Mouse (Mus musculus): ENCODE measurements around the gene Havcr1. TPM values are rescaled to one million over a fixed set of nuclear protein-coding genes. Genes with fewer than 3 reads are reported as not detected.

The Havcr1 gene
- polyA plus RNA-seq, 1 experiment, result not detected

DNA sequence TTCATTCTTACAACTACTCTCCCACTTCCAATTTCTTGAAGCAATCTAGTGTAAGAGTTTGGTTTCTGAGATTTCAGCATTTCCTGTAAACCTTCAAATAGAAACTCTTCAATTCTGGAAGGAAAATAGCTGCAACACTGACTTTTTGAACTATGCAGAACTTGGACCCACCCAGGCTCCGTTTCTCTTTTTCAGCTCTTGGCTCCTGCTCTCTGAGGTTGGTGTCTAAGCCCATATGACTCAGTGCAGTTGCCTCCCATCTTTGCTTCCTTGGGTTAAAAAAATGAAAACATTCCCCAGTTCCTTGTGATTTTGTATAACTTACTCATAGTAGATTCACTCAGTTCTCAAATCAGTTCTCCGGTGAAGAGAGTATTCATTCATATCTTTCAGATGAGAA lies 69.6 kb downstream of the Havcr1 start:
- Histone ChIP-seq H3K36me3 (ENCODE audit: control insufficient read depth) (no peaks in the 10 kb centered on the region), H3K4me1 (ENCODE audit: control insufficient read depth) (no peaks in the 10 kb centered on the region), H3K27me3 (ENCODE audit: control insufficient read depth) (no peaks in the 10 kb centered on the region), H3K4me3 (replicated peaks) (no peak overlapping the region), H3K9me3 (ENCODE audit: control insufficient read depth, low read length) (peaks cover 2% of the 10 kb centered on the region; the same call in 1 of the 2 replicates)
- TF ChIP-seq GATA1 (IDR thresholded peaks at IDR 0.05; ENCODE audit: low read length) (no peak), TAL1 (IDR thresholded peaks at IDR 0.05; ENCODE audit: low read length) (no peak)

- Histone ChIP-seq H3K4me1 (ENCODE audit: control insufficient read depth) (no peaks in the 10 kb centered on the region), H3K9me3 (ENCODE audit: control insufficient read depth, low read length) (peaks cover 2% of the 10 kb centered on the region; the same call in 1 of the 2 replicates), H3K4me3 (replicated peaks) (no peak within 1 kb of the TSS)
Measured at GRCm38 (mm10) chr11:46810511-46810910, 75.6 kb downstream of the Havcr1 start, which contains the start of gene Timd4. Gene Timd4 (plus strand): TSS chr11:46810800.

DNA sequence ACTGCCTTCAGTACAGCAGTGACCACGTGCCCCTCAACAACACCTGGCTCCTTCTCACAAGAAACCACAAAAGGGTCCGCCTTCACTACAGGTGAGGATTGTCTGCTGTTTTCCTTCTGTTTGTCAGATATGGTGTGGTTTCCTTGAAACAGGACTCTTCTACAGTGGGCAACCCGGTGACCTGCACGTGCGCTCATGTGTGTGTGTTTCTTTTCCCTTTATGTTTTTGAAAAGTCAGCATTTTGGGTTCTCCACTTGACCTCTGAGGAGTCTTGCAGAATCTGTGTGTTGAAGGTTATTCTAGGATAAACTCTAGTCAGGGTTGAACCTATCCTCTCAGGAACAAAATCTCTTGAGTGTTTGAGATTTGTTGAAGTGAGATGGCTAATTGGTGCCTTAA lies 82.8 kb downstream of the Havcr1 start:
- H3K4me3 ChIP-seq (replicated peaks), result no peak overlapping the region
- TF ChIP-seq GATA1 (IDR thresholded peaks at IDR 0.05; ENCODE audit: low read length), result no peak
- no peak for TF ChIP-seq TAL1 (IDR thresholded peaks at IDR 0.05; ENCODE audit: low read length)
- no peaks in the 10 kb centered on the region for H3K4me1 ChIP-seq (ENCODE audit: control insufficient read depth)
- no peaks in the 10 kb centered on the region for H3K27me3 ChIP-seq (ENCODE audit: control insufficient read depth)
- H3K9me3 ChIP-seq (ENCODE audit: control insufficient read depth, low read length), result no peaks in the 10 kb centered on the region
- no peaks in the 10 kb centered on the region for H3K36me3 ChIP-seq (ENCODE audit: control insufficient read depth)

More at GRCm38 (mm10) chr11:46810511-46810910, 75.6 kb downstream of the Havcr1 start, which contains the start of gene Timd4:
- H3K27me3 ChIP-seq (ENCODE audit: control insufficient read depth), result no peaks in the 10 kb centered on the region
- no peaks in the 10 kb centered on the region for H3K36me3 ChIP-seq (ENCODE audit: control insufficient read depth)
- TF ChIP-seq GATA1 (IDR thresholded peaks at IDR 0.05; ENCODE audit: low read length) (no peak), TAL1 (IDR thresholded peaks at IDR 0.05; ENCODE audit: low read length) (no peak)

GRCm38 (mm10) chr11:46819930-46820329 lies 85.0 kb downstream of the Havcr1 start:
- H3K36me3 ChIP-seq (ENCODE audit: control insufficient read depth), result no peaks in the 10 kb centered on the region
- TF ChIP-seq GATA1 (IDR thresholded peaks at IDR 0.05; ENCODE audit: low read length) (no peak), TAL1 (IDR thresholded peaks at IDR 0.05; ENCODE audit: low read length) (no peak)
- no peaks in the 10 kb centered on the region for H3K4me1 ChIP-seq (ENCODE audit: control insufficient read depth)
- H3K27me3 ChIP-seq (ENCODE audit: control insufficient read depth), result no peaks in the 10 kb centered on the region
- H3K9me3 ChIP-seq (ENCODE audit: control insufficient read depth, low read length), result no peaks in the 10 kb centered on the region
- no peak overlapping the region for H3K4me3 ChIP-seq (replicated peaks)

Other genes starting within 250 kb of the Havcr1 start
- gene Gm12169, start 210.9 kb upstream of the Havcr1 start, polyA plus RNA-seq (2012), result not detected in 2 replicates
- not detected in 2 replicates for gene BC053393, start 163.5 kb upstream of the Havcr1 start, polyA plus RNA-seq (2012)
- not detected in 2 replicates for gene Dppa1, start 105.8 kb upstream of the Havcr1 start, polyA plus RNA-seq (2012)
- not detected in 2 replicates for gene Timd2, start 28.0 kb upstream of the Havcr1 start, polyA plus RNA-seq (2012)
- 0.02 TPM in 2 replicates for gene Timd4, start 75.7 kb downstream of the Havcr1 start, polyA plus RNA-seq (2012)

All from erythroblast, embryonic 14.5 days (primary cell).